Mouse (Mus musculus) E14TG2a.4 (cell line): ENCODE data around the gene Nf1.

Source experiments
- CTCF ChIP-seq: conservative IDR thresholded peaks from 2 replicates; pipeline ENCODE4 v1.5.1; 2014; ENCODE audit warnings: low read length
- NANOG ChIP-seq: IDR thresholded peaks from 2 replicates; pipeline ENCODE4 v1.6.1; 2014; ENCODE audit warnings: borderline replicate concordance, low read length, mixed read lengths

GRCm38 (mm10) chr11:79521930-79522329 is 182.4 kb downstream of the Nf1 start:
- TF ChIP-seq CTCF (no peak), NANOG (no peak)
